Mouse (Mus musculus) c-Kit-positive CD71-negative TER-119-negative erythroid progenitor cells, embryonic 14.5 days (primary cell): ENCODE measurements around the gene 2210010C04Rik.

Experiments used
- DNase-seq: peaks from one replicate; pipeline ENCODE4 v3.0.0-alpha.2; 2013; ENCODE audit warnings: low read depth

Gene 2210010C04Rik

DNA sequence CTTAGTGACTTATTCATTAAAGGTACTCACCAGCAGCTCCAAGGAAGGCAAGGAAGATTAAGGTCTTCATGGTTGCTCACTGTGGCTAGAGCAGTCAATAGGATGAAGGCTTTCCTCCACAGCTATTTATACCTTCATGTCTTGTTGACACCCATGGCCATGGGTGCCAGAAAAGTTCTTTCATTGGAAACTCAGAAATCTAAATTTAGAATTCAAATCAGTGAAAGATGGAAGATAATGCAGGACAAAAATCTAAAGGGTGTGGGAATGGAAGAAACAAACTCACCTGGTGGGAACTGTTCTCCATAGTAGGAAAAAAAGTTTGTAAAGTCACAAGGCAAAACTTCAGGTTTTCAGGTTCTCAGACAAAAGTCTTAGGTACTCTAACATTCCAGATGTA lies at the start of gene 2210010C04Rik:
2210010C04Rik (minus strand) TSS at position 101 of the 400 bp plus-strand sequence.
- no peak for DNase-seq

DNA sequence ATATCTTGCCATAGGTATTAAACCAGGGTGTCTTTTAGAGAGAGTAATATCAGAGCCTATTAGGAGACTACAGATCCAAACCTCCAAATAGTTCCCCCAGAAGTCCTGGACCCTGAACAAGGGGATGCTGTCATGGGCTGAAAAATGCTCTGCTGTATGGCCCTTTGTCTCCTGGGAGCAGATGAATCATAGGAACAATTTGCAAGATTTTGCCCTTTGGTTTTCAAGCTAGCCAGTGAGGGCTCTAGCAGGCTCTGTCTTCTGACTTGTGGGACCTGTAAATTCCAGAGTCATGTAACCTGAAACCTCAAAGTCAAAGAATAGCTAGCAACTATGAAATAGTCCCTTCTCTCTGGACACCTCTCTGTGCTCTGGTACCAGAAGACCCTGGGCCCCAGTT lies 44.8 kb upstream of the 2210010C04Rik start:
- DNase-seq: no peak

DNA sequence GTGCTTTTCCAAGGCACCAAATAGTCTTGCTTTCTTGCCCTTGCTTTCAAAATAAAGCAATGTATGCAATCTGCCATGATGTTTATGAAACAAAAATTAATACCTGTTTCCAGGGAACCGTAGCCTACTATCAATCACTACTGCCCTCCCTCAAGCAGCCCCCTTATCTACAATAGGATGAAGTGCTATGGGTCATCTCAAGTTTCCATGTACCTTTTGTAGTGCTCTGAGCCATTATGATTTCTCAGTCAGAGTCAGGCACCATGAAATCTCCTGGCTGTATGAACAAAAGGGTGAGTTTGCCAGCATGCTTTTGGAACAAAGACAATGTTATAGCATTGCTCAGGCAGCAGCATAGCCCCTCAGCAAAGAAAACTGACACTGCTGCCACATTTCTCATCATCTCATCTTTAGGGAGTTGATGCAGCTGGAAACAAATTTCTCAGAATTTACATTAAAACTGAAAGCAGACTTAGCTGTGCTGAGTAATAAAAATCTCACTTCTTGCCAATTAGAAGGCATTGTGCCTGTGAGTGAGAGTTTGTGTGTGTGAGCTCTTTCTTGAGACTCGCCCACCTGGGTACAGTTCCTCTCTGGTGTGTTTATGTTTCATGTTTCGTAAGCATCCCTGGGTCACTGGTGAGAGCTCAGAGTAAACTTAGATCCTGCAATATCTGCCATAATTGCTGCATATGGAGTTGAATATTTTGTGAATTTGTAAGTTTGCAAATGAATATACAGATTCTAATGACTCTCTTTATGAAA lies 43.4 kb upstream of the 2210010C04Rik start:
- DNase-seq: no peak

DNA sequence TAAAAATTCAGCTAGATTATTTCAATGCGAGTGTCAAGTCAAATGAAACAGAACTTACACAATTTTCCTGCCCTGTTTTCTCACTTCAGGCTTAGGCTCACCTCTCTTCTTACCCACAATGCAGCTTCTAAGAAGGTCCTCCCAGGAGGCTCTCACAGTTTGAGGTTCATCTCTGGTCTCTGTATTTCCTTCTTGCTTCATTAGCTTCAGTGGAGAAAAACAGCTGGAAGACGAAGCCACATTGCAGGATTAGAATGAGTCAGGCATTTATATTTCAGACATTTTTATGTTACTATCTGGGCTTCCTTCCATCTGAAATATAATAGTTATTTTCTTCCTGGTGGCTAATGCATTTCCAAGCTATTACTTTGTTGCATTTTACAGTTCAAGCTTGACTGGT lies 40.4 kb upstream of the 2210010C04Rik start:
- DNase-seq: no peak

DNA sequence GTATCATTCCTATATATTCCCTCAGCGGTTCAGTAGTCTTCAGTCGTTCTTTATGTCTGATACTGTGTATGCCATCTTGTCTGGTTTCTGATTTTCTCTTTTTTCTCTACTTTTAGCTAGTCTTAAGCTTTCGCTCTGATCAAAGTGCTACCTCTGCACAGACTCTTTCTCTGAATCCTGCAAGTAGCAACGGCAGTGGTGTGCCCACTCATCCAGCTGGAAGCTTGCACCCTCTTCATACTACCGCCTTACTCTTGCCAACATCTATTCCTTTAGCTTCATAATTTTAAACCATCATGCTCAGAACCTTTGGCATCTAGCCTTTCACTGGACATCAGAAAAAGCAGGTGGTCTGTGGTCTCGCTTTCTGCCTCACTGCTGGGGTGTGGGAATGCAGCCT lies 28.0 kb upstream of the 2210010C04Rik start:
- DNase-seq: no peak

DNA sequence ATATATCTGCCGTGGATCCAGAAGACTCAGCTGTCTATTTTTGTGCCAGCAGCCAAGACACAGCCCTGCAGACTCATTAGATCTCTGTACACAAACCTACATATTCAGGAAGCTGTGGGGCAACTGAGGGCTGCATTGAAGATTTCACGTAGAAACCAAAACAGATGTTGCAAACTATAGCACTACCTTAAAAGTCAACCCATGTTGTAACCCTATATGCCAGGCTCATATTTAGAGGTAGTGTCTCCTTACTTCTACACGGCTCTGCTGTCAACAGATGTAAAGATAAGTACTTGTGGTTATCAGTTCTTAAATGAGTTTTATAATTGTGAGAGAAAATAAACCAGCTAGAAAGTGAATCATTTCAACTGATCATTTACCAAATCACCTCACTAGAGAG lies 27.4 kb upstream of the 2210010C04Rik start:
- no peak for DNase-seq

DNA sequence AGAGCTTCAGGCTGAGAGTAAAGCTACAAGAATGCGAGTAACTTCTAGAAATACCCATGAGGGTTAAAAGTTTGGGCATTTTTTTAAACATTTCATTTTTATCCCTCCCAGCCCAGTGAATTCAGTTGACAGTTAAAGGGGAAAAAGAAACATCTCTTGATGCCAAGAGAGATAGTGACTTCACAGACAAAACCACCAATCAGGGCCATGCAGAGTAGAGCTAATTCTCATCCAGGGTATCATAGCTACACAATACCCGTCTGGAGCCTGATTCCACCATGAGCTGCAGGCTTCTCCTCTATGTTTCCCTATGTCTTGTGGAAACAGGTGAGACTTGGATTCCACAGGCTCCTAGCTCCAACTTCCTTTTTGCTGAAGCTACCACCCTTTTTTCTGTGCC lies 26.8 kb upstream of the 2210010C04Rik start:
- DNase-seq: no peak

DNA sequence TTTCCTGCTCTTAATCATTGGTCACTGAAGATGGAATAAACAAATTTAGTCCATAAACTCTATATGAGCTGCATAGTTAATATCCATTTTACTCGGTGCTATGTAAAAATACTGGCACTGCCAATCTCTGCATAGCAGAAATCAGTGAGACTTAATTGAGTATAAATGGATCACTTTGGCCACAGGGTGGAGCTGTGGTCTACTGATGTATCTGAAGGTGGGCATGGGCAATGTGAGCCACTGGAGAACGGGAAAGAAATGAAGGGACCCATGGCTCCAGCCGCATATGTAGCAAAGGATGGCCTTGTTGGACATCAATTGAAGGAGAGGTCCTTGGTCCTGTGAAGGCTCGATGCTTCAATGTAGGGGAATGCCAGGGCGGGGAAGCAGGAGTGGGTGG lies 25.8 kb upstream of the 2210010C04Rik start:
- no peak for DNase-seq

DNA sequence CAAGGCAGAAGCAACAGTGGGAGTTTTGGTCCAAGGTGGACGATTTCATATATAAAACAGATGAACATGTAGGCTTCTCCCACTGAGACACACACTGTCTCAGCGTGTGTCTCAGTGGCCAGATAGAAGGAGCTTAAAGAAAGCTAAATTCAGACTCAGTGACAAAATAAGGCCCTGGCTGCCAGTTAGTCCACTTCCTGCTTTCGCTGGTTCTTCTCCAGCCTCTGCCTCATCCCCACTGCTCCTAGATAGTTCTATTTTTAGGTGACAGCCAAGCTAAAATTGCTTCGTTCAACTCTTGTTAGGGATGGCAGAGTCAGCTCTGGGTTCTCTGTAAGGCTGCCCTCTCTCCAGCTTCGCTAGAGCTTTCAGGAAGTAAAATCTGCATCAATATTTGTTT lies 22.3 kb upstream of the 2210010C04Rik start:
- DNase-seq: no peak

DNA sequence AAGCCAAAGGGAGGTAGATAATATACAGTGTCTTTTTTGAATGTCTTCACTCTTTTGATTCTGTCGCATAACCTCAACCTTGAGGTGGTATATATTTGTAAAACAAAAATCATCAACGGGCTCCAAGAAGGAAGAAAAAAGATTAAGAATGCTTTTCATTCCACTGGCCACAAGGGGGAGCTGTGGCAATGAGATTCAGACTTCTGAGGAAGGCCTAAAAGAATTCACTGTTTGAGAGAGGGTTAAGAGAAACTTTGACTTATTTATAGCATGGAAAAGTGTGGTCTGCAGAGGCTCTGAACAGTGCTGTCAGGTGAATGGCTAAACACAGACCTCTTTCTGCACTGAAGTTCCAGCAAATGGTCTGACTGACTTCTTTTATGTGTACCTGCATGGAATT lies 20.3 kb upstream of the 2210010C04Rik start:
- peak; percentile 55 for DNase-seq

DNA sequence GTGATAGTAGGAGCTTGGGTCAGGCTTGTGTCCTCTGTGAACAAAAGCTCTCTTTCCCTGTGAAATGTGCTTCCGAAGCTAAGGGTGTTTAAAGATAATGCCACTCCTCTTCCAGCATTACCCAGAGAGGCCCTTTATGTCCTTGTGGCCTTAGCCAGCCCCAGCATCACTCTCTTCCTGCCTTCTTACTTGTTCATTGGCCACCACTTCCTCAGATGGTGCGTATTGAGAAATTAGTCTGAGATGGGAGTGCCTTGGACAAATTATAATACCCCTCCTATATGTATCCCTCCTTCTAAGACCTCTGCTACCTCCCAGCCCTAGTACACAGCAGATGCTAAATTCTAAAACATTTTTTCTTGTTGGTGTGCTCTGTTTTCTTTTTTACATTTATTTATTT lies 19.1 kb upstream of the 2210010C04Rik start:
- DNase-seq: no peak

DNA sequence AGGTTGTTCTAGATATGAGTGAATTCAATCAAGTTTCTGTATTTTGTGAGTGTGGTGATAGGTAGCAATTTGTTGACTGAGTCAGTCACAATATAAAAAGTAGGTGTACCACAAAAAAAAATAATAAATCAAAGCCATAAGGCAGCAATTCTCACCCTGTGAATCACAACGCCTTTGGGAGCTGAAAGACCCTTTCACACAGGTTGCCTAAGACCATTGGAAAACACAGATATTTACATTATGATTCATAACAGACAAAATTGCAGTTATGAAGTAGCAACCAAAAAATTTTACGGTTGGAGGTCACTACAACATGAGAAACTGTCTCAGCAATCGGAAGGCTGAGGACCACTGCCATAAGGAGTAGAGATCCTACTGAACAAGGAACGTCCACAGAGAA lies 16.5 kb upstream of the 2210010C04Rik start:
- no peak for DNase-seq

DNA sequence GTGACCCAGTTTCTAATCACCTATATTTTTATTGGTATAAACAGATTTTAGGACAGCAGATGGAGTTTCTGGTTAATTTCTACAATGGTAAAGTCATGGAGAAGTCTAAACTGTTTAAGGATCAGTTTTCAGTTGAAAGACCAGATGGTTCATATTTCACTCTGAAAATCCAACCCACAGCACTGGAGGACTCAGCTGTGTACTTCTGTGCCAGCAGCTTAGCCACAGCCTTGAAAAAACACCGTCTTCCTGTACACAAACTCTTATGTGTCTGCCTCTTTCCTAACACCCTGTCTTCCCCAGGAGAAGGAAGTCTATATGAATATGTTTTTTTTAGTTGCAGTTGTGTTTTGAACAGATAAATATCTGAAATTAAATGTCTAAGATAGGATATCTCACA lies 13.3 kb upstream of the 2210010C04Rik start:
- no peak for DNase-seq

DNA sequence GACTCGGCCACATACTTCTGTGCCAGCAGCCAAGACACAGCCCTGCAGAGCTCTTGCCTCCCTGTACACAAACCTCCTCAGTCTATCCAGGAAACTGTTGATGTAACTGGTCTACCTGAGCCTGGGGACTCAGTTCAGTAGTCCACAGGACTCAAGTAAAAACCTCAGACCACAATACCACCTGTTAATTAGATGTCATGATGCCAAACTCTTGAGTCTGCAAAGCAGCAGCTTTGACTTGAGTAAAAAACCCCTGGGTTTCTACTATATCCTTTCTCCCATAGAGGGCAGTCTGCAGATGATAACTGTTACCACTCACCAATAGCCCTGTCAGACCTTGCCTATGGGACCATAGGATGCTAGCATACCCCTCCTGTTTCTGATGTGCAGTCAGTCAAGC lies 12.7 kb upstream of the 2210010C04Rik start:
- DNase-seq: no peak

DNA sequence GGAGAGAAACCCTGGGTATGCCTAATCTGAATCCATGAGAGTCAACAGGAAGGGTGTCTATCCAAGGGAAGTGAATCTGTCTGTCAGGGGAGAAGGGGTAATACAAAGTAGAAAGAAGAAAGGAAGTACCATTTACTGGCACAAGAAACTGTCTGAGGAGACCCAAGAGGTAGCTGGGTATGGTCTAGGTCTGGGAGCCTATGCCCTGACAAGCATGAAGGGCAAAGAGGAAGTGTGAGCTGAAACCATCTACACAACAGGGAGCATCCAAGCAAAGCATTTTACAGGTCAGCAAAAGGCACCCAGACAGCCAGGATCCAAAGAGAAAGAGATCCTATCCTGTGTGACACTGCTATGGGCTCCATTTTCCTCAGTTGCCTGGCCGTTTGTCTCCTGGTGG lies 11.9 kb upstream of the 2210010C04Rik start:
- DNase-seq: no peak

DNA sequence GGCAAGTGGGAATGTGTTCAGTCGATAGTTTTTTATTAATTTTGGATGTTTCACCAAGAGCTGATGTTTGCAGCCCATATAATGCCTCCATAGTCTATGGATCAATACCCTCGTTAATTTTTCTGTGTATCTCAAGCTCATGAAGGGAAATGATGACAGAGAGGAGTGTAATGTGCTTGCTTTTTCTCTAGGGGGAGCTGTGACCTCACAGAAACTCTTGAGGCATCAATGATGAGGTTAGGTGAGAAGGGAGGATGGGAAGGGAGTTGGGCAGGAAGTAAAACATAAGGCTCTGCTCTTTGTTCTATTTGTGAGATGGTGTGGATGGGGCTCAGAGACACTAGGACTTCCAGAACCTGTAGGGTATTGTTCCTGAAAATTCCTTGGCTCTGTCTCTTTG lies 11.2 kb upstream of the 2210010C04Rik start:
- DNase-seq: no peak

DNA sequence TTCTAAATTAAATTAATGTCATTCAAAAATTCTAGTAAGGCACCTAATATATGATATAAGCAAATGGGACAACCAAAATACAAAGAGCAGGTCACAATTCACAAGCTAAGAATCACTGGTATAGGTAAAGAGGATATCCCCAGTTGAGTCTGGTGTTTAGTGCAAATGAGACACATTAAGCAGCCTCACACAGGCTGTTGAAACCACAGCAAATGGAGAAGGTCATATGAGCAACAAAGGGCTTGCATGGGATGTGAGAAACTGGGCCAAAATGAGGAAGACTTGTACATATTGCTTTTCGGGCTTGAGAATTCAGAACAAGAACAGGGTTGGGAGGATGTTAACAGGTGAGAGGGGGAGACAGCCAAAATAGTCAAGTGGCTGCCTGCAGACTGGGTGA lies 9.4 kb upstream of the 2210010C04Rik start:
- no peak for DNase-seq

DNA sequence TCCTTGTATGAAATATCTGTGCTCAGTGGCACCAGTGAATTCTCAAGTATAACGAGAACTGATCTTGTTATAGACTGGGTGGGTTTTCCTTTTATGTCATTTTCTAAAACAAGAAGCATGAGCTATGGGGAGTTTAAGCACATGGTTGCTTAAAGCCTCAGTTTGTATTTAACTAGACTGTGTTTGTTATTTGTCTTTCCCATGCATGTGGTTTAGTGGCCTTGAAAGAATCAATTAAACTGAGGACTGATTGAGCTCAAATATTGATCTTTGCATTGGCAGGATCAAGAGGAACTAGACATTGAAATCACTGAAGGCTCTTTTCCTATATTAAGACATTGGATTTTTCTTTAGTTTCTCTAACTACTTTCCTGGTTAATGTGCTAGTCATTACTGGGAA lies 9.0 kb upstream of the 2210010C04Rik start:
- DNase-seq: no peak

DNA sequence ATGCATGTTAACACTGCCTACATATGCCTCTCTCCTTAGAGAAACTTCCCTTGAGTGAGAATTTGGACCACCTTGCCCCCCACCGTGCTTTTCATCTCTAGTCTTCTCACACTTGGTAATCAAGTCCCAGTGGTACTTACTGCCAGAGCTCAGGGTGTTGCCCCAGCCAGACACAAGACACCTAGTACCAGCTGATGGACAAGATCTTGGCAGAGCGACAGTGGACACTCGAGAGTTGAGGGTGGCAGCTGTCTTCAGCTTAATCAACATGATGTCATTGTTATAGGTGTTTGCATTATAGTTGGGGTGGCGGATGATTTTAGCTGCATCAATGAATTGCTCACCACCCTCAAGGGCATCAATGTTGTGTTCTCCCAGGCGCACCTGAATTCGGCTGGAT lies 2.5 kb downstream of the 2210010C04Rik start:
- DNase-seq: no peak

DNA sequence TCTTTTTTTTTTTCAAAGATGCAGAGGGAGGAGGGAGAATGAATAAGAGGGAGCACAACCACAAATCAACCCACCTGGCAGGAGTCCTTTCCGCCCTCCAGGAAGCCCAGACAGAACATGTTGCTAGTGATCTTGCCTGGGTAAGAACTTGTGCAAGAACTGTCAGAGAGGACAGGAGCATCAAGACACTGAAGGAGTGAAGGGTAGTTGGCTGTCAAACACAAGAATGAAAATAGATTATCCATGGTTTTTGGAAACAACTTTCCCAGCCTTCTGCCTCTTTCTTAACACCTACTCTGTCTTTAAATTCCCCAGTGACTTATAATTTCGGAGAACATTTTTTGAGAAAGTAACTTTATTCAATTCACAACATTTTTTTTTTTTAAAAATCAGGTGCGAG lies 3.1 kb downstream of the 2210010C04Rik start:
- DNase-seq: no peak

DNA sequence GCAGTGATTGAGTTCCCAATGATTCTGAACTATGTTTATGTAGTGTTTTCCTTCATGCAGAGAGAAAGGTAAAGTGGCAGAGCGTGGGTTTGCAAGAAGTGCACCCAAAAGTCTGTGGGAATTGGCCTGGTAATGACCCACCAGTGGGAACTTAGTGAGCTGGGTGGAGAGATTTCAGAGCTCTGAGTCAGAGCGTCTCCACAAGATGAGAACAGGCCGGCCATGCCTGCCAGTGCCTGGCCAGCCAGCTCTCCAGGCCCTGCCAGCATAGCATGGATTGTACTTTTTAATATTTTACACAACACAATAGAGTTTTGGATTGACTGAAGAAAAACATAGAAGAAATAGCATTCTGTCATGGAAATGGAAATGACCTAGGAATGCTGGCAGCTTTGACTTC lies 4.5 kb downstream of the 2210010C04Rik start:
- no peak for DNase-seq

DNA sequence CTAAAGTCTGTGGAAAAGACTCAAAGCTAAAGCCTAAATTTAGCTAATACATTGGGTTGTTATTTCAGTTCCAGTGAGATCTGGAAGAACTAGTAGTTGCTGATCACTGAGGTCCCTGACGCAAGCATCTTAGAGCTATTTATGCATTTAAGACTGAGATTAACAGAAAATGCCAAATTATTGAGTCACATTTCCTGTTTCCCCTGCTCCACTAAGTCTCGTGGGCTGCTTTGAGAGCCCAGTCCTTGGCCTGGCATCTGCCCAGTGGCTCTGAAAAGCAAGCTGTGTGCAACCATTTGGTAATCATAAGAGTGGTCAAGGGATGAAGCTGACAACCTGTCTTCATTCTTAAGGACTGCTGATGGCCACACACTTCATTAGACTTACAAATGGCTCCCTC lies 8.3 kb downstream of the 2210010C04Rik start:
- DNase-seq: no peak

DNA sequence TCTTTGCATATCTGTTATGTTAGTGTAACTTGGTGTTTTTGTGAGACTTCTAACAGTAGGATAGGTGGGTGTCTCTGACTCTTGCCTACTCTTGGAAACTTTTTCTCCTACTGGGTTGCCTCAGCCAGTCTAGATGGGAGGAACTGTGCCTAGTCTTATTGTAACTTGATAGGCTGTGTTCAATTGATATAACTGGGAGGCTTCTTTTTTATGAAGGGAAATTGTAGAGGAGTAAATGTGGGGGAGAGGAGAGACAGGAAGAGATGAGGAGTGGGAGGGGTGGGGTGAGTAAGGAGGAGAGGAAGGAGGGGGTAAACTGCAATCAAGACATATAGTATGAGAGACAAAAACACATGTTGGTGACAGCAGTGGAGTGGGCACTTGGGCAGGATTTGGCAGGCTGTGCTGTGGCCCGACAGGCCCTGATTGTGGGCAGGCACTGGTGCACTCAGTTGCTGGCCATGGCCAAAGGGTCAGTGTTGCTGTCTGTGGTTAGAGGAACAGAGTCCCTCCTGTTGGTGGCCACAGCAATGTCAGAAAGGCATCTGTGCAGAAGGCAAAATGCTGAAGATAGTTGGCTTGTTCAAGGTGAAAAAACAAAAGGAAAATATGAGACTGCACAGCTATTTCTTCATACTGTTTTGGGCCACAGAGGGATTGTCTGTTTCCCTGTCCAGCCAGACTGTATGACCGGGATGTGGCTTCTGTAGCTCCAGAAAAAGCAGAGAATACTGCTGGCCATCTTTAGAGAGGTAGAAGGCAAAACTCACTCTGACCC lies 9.2 kb downstream of the 2210010C04Rik start:
- no peak for DNase-seq

DNA sequence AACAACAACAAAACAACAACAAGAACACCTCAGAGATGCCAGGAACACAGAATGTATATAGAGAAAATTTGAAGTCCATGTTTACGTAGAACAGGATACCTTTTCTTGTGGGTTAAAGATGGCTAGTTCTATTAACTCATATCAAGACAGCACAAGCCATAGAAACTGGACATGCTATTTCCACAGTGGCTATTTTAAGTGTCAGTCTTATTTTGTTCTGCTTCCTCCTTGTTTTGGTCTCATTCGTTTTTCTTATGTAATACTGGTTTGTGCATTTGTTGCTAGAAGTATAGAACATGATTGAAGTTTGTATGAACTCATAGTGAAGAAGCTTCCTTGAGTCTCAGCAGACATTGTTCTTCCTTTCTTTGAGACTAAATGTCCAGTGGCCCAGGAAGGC lies 16.2 kb downstream of the 2210010C04Rik start:
- DNase-seq: no peak
